Mouse (Mus musculus): ENCODE results near the gene Plxnd1. TPM values are rescaled to one million over a fixed set of nuclear protein-coding genes. Genes with fewer than 3 reads are reported as not detected.

Gene Plxnd1
- polyA plus RNA-seq, 1 experiment from 2014 or later, result 19.7 TPM

DNA sequence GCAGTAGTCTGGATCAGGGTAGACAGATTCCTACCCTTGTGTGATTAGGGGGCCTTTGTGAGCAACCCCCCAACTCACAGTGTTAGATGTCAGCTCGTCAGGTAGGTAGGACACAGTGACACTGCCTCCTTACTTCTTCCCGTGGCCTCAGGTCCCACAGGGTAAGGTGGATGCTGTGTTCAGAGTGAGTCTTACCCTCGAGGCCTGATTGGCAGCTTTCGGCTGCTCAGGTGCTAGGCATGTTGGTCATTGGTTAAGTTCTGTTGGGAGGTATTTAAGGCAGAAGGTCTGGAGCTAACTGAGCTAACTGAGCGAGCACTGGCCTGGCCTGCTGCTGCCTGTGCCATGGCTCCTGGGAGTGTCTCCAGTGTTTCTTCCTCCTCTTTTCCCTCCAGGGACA lies 50.2 kb downstream of the Plxnd1 start, which contains the start of gene H1foo:
Gene H1foo (plus strand): TSS at position 301 of the 400 bp plus-strand sequence.
- H3K36me3 ChIP-seq (ENCODE audit: poor library complexity, severe bottlenecking), result no peaks in the 10 kb centered on the region
- H3K4me3 ChIP-seq, result no peak within 1 kb of the TSS
- no peak within 1 kb of the TSS for H3K27ac ChIP-seq
- 0 out of 2 replicates have a peak, but pooled peaks cover 3% of the 10 kb centered on the region for H3K4me1 ChIP-seq
- WGBS, result 82% methylated on average over 5 of the region's 5 CpGs
- no peak within 1 kb of the TSS for H3K4me2 ChIP-seq
- no peak within 1 kb of the TSS for H3K9ac ChIP-seq
- ATAC-seq, result no peak
- no peaks in the 10 kb centered on the region for H3K9me3 ChIP-seq (replicated peaks)
- no peaks in the 10 kb centered on the region for H3K27me3 ChIP-seq

DNA sequence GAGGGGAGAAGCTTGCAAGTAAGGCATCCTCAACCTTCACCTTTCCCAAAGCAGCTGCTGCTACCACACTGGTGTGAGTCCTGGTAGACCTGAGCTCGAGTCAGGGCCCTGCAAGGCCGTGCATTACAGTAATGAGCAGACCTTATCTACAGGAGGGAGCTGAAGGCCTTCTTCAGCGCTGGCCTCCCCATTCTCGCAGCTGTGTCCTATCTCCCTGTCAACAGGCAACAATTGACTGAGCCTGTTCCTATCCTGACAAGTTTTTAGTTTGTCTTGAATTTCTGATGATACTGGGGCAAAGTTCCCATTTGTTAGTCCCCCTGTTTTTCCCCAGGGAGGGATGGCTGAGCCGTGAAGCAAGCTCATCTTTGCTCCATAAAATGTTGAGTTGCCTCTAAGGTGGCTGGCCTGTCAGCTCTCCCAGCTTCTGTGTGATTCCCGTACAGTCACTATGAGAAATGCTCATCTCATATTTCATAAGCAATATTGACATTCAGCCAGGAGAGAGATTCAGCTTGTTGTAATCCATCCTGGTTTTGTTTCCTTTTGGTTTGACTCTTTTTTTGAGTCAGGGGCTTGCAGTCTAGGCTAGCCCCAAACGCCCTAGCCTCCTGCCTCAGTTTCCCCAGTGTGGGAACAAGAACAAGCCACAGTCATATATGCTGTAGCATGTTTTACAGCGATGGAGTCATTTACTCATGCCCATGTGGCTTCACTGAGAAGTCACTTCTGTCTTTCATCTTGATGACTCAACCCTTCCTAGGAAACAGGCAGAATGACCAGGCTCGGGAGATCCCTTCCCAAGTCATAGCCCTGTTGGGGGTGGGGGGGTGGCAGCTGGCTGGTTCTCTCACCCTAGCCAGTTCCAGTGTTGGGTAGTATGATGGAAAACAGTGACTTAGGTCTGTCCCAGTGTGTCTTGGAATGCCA lies 51.0 kb downstream of the Plxnd1 start:
- Histone ChIP-seq H3K36me3 (ENCODE audit: poor library complexity, severe bottlenecking) (no peaks in the 10 kb centered on the region), H3K9me3 (replicated peaks) (no peaks in the 10 kb centered on the region), H3K9ac (no peak overlapping the region), H3K4me3 (no peak overlapping the region), H3K4me2 (no peak overlapping the region), H3K27me3 (no peaks in the 10 kb centered on the region), H3K27ac (no peak overlapping the region), H3K4me1 (0 out of 2 replicates have a peak, but pooled peaks cover 3% of the 10 kb centered on the region)
- ATAC-seq, result no peak
- WGBS, result 86% methylated on average over 9 of the region's 9 CpGs

DNA sequence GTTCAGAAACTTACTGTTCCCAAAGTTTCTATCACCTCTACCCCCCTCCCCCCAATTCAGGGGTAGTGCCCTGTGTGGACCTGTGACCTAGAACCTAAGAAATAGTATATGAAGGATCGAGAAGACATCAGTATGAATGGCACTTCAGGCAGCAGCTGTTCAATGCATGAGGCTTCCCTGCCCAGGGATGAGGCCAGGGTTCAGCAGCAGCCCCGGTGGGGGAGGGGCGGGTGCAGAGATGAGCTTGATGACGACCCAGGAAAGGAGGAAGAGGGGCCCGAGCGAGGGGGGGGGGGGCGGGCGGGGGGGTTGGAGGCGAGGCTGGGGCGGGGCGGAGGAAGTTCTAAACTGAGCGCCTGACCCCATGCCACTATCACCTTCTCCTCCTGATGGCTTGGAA lies 53.7 kb downstream of the Plxnd1 start:
- Histone ChIP-seq H3K4me2 (no peak overlapping the region), H3K4me1 (0 out of 2 replicates have a peak, but pooled peaks cover 9% of the 10 kb centered on the region), H3K4me3 (no peak overlapping the region), H3K36me3 (ENCODE audit: poor library complexity, severe bottlenecking) (no peaks in the 10 kb centered on the region), H3K27ac (no peak overlapping the region), H3K9ac (no peak overlapping the region), H3K27me3 (no peaks in the 10 kb centered on the region), H3K9me3 (replicated peaks) (peaks cover 8% of the 10 kb centered on the region; the same call in 1 of the 2 replicates)
- no peak for ATAC-seq
- 21% methylated on average over 3 of the region's 12 CpGs for WGBS

DNA sequence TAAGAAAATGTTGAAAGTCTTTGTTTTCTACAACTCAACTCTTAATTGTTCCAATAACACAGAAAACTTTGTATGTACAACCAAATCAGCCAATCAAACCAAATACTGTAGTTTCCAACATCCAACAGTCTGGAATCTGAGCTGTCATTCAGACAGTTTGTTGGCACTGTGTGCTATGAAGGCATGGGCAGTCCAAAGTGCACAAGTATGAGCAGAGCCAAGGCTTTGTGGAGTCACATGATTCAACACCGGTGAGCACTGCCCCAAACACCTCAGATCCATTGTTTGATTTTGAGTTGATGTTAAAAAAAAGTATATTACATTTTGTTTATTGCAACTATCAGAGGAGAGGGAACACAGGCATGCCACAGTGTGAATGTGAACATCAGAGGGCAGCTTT lies 54.2 kb downstream of the Plxnd1 start:
- no peaks in the 10 kb centered on the region for H3K27me3 ChIP-seq
- H3K27ac ChIP-seq, result no peak overlapping the region
- peaks cover 8% of the 10 kb centered on the region; the same call in 1 of the 2 replicates for H3K9me3 ChIP-seq (replicated peaks)
- H3K4me3 ChIP-seq, result no peak overlapping the region
- H3K36me3 ChIP-seq (ENCODE audit: poor library complexity, severe bottlenecking), result no peaks in the 10 kb centered on the region
- ATAC-seq, result no peak
- 91% methylated on average over 1 of the region's 1 CpGs for WGBS
- H3K4me2 ChIP-seq, result no peak overlapping the region
- H3K9ac ChIP-seq, result no peak overlapping the region
- H3K4me1 ChIP-seq, result 0 out of 2 replicates have a peak, but pooled peaks cover 9% of the 10 kb centered on the region

DNA sequence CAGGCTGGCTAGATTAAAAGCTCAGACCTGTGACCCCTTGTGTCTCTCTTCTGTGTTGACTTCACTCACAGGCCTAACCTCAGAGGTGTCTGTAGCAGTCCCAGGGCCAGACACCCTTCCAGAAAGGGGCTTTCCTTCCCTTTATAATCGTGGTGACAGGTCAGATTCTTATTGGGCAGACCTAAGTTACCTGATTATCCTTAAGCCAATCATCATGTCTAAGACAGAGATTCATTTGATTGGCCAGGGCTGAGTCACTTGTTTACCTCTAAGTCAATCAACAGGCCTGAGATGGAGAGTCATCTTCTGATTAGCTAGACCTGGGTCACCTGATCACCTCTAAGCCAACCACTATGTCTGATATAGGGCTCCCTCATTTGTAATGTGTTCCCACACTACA lies 56.0 kb downstream of the Plxnd1 start:
- Histone ChIP-seq H3K4me2 (no peak overlapping the region), H3K36me3 (ENCODE audit: poor library complexity, severe bottlenecking) (no peaks in the 10 kb centered on the region), H3K9ac (no peak overlapping the region), H3K27me3 (no peaks in the 10 kb centered on the region), H3K27ac (no peak overlapping the region), H3K4me1 (0 out of 2 replicates have a peak, but pooled peaks cover 9% of the 10 kb centered on the region), H3K4me3 (no peak overlapping the region), H3K9me3 (replicated peaks) (peaks cover 8% of the 10 kb centered on the region; the same call in 1 of the 2 replicates)
- 73% methylated on average over 1 of the region's 1 CpGs for WGBS
- no peak for ATAC-seq

DNA sequence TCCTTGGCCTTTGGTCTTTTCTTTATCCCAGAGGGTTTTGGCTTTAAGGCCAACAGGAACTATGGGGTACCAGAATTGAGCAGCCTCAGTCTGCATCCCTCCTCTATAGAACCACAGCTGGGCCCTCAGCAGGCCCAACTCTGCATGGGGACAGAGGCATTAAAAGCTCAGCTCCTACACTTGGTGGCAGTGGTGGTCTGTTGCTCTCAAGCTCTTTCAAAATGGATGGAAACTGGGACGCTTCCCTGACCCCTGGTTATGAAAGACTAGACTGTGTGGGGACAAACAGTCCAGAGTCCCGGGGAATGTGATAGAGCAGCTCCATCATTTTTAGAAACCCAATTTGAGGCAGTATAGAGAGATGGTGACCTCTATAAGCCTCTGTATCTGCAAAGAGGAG lies 56.8 kb downstream of the Plxnd1 start:
- Histone ChIP-seq H3K36me3 (ENCODE audit: poor library complexity, severe bottlenecking) (no peaks in the 10 kb centered on the region), H3K9ac (no peak overlapping the region), H3K27ac (no peak overlapping the region), H3K27me3 (no peaks in the 10 kb centered on the region), H3K9me3 (replicated peaks) (peaks cover 8% of the 10 kb centered on the region; the same call in 1 of the 2 replicates), H3K4me1 (0 out of 2 replicates have a peak, but pooled peaks cover 9% of the 10 kb centered on the region), H3K4me3 (no peak overlapping the region), H3K4me2 (no peak overlapping the region)
- WGBS, result 94% methylated on average over 2 of the region's 2 CpGs
- no peak for ATAC-seq

DNA sequence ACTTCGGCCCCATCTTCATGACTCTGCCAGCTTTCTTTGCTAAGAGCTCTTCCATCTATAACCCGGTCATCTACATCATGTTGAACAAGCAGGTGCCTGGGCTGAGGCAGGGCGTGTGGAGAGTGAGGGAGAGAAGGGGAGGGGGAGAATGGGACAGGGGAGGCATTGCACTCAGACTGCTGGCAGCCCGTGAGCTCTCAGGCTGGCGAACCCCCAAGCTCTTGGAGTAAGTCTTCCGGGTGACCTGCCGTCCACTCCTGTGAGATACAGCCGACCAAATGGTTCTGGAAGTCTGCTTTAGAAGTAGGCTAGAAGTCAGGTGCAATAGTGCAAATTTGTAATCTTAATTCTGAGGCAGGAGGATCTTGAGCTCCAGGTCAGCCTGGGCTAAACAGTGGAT lies 59.3 kb downstream of the Plxnd1 start:
- H3K4me1 ChIP-seq, result 0 out of 2 replicates have a peak, but pooled peaks cover 17% of the 10 kb centered on the region
- peaks cover 8% of the 10 kb centered on the region; the same call in 1 of the 2 replicates for H3K9me3 ChIP-seq (replicated peaks)
- no peaks in the 10 kb centered on the region for H3K27me3 ChIP-seq
- no peak overlapping the region for H3K27ac ChIP-seq
- no peak overlapping the region for H3K4me2 ChIP-seq
- no peak for ATAC-seq
- H3K36me3 ChIP-seq (ENCODE audit: poor library complexity, severe bottlenecking), result no peaks in the 10 kb centered on the region
- no peak overlapping the region for H3K4me3 ChIP-seq
- WGBS, result 86% methylated on average over 8 of the region's 8 CpGs
- H3K9ac ChIP-seq, result no peak overlapping the region

DNA sequence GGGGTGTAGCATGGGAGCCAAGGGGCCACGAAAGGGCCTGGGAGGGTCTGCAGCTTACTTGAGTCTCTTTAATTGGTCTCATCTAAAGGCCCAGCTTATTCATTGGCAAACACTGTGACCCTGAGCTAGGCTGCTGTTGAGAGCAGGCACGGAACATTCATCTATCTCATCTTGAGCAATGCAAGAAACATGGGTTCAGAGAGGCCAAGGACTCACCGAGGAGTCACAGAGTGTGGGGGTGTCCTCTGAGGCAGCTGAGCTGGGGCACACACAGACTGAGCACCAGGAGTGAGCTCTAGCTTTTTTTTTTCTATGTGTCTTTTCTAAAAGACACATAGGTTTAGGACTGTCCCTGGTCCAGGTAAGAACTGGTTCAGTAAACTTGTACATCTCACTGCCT lies 62.4 kb downstream of the Plxnd1 start:
- Histone ChIP-seq H3K36me3 (ENCODE audit: poor library complexity, severe bottlenecking) (no peaks in the 10 kb centered on the region), H3K9me3 (replicated peaks) (no peaks in the 10 kb centered on the region), H3K27me3 (no peaks in the 10 kb centered on the region), H3K27ac (no peak overlapping the region), H3K9ac (no peak overlapping the region), H3K4me2 (no peak overlapping the region), H3K4me1 (peaks cover 28% of the 10 kb centered on the region), H3K4me3 (no peak overlapping the region)
- no peak for ATAC-seq
- WGBS, result 96% methylated on average over 3 of the region's 3 CpGs

DNA sequence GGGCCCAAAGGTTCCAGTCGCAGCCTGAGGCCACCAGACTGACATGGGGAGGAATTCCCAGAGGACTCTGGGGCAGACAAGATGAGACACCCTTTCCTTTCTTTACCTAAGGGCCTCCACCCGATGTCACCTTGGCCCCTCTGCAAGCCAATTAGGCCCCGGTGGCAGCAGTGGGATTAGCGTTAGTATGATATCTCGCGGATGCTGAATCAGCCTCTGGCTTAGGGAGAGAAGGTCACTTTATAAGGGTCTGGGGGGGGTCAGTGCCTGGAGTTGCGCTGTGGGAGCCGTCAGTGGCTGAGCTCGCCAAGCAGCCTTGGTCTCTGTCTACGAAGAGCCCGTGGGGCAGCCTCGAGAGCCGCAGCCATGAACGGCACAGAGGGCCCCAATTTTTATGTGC lies 63.2 kb downstream of the Plxnd1 start, which contains the start of gene Rho:
Gene Rho (plus strand): TSS at position 110 of the 400 bp plus-strand sequence.
- Histone ChIP-seq H3K4me3 (no peak within 1 kb of the TSS), H3K4me1 (peaks cover 34% of the 10 kb centered on the region), H3K9me3 (replicated peaks) (no peaks in the 10 kb centered on the region), H3K9ac (no peak within 1 kb of the TSS), H3K36me3 (ENCODE audit: poor library complexity, severe bottlenecking) (no peaks in the 10 kb centered on the region), H3K27me3 (no peaks in the 10 kb centered on the region), H3K4me2 (no peak within 1 kb of the TSS), H3K27ac (no peak within 1 kb of the TSS)
- no peak for ATAC-seq
- WGBS, result 87% methylated on average over 14 of the region's 14 CpGs

DNA sequence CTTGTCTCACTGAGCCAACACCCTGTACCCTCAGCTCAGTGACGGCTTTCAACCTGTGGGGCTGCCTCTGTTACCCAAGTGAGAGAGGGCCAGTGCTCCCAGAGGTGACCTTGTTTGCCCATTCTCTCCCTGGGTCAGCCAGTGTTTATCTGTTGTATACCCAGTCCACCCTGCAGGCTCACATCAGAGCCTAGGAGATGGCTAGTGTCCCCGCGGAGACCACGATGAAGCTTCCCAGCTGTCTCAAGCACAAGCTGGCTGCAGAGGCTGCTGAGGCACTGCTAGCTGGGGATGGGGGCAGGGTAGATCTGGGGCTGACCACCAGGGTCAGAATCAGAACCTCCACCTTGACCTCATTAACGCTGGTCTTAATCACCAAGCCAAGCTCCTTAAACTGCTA lies 64.8 kb downstream of the Plxnd1 start:
- ATAC-seq, result no peak
- H3K9ac ChIP-seq, result no peak overlapping the region
- WGBS, result 78% methylated on average over 5 of the region's 5 CpGs
- no peak overlapping the region for H3K4me3 ChIP-seq
- no peak overlapping the region for H3K27ac ChIP-seq
- H3K9me3 ChIP-seq (replicated peaks), result no peaks in the 10 kb centered on the region
- H3K36me3 ChIP-seq (ENCODE audit: poor library complexity, severe bottlenecking), result no peaks in the 10 kb centered on the region
- no peak overlapping the region for H3K4me2 ChIP-seq
- no peaks in the 10 kb centered on the region for H3K27me3 ChIP-seq
- peaks cover 42% of the 10 kb centered on the region for H3K4me1 ChIP-seq

DNA sequence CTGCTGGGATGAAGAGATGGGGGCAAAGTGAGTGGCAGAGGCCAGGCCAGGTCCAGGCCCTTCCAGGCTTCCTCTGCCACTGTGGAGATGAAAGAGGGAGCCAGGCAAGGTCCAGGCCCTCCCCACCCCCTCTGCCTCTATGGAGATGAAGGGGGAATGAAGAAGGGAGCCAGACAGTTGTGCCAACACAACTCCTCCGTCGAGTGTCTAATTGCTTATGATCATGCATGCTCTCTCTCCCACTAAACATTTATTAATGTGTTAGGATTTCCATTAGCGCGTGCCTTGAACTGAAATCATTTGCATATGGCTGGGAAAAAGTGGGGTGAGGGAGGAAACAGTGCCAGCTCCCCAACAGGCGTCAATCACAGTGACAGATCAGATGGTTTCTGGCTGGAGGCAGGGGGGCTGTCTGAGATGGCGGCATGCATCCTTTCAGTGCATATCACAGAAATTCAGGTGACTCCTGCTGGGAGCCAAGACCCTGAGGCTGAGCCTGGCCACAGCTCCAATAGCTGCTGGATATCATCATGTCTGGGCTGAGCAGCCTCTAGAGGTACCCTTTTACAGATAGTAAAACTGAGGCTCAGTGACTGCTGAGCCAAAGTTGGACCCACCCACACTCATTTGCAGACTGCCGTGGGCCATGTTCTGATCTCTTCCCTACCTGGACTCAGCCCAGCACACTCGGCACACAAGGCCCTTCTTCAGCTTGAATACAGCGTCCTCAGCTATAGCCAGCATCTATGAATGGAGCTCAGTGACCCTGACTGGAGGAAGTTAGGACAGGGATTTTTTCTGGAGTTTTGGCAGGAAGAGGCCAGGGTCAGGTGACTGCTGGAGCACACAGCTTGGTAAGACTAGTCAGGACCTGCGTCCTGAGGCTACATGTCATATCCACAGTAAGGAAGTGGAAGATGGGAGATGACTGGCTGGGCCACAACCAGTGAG lies 67.2 kb downstream of the Plxnd1 start:
- Histone ChIP-seq H3K27ac (peak overlapping the region; percentile 78), H3K36me3 (ENCODE audit: poor library complexity, severe bottlenecking) (no peaks in the 10 kb centered on the region), H3K27me3 (no peaks in the 10 kb centered on the region), H3K4me1 (peaks cover 50% of the 10 kb centered on the region), H3K4me2 (peak overlapping the region; percentile 7; the same call in 1 of the 2 replicates), H3K9ac (no peak overlapping the region), H3K9me3 (replicated peaks) (no peaks in the 10 kb centered on the region), H3K4me3 (no peak overlapping the region)
- ATAC-seq, result peak; percentile 76
- 53% methylated on average over 10 of the region's 10 CpGs for WGBS
